In the genomic region with DNA sequence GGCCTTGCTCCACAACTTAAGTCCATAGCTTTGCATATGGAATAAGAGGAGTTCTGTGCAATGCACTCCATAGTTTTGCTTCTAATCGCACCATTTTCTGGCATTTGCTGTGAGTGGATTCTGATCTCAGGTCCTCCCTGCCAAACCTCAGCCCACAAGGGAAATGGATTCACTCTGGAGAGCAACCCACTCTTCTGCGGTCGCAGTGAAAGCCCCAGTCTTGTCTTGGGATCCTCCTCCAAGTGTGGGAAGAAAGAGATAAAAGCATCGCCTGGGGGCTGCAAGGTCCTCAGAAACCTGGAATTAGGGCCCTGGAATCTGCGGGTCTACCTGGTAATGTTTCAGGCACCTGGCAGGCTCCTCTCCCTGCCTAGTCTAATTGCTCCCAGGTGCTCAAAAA, we compare ENCODE assay signal across 17 mouse cellular contexts.
"Had no signal": no experiment of that assay in that cellular context is flagged by ENCODE, and none has a peak within 500 bp of the region (broad histone marks: within the 10 kb centered on the region; RNA-seq: fewer than 3 reads in every experiment).

No protein-coding gene starts in this region.

- H3K27ac ChIP-seq: midbrain, embryonic 10.5 days; midbrain, embryonic 12.5 days; neural tube, embryonic 13.5 days; neural tube, embryonic 15.5 days; stomach, embryonic 15.5 days; stomach, postnatal 0 days had no signal

- H3K4me1 ChIP-seq: midbrain, embryonic 12.5 days; neural tube, embryonic 13.5 days; neural tube, embryonic 15.5 days; stomach, embryonic 15.5 days had no signal

- H3K36me3 ChIP-seq: midbrain, embryonic 10.5 days; midbrain, embryonic 12.5 days; neural tube, embryonic 13.5 days; neural tube, embryonic 15.5 days; stomach, embryonic 15.5 days had no signal

- ATAC-seq: midbrain, embryonic 16.5 days had no signal

- H3K4me2 ChIP-seq: lung, embryonic 14.5 days; midbrain, embryonic 12.5 days; neural tube, embryonic 13.5 days; neural tube, embryonic 15.5 days; stomach, embryonic 15.5 days had no signal

- H3K9ac ChIP-seq: lung, embryonic 14.5 days; midbrain, embryonic 12.5 days; neural tube, embryonic 13.5 days; neural tube, embryonic 15.5 days; stomach, embryonic 15.5 days had no signal

- H3K4me3 ChIP-seq: midbrain, embryonic 10.5 days; midbrain, embryonic 12.5 days; myocyte; neural tube, embryonic 13.5 days; neural tube, embryonic 15.5 days; stomach, embryonic 15.5 days had no signal

- H3K27me3 ChIP-seq: midbrain, embryonic 12.5 days; neural tube, embryonic 13.5 days; neural tube, embryonic 15.5 days; stomach, embryonic 15.5 days had no signal

- DNase-seq: lung, adult 18-20 months; lung, embryonic 14.5 days; lung, postnatal 10 days; lung, postnatal 4 days; midbrain, embryonic 14.5 days; right cerebral cortex, postnatal 14 days; thymus, adult 2 months; thymus, postnatal 25 days; thymus, postnatal 4 days had no signal

- H3K9me3 ChIP-seq: midbrain, embryonic 10.5 days; midbrain, embryonic 12.5 days; neural tube, embryonic 13.5 days; neural tube, embryonic 15.5 days; stomach, embryonic 15.5 days had no signal
